Mouse (Mus musculus) midbrain, embryonic 16.5 days (tissue): ENCODE measurements around the gene Kif26b. TPM values are rescaled to one million over a fixed set of nuclear protein-coding genes. Genes with fewer than 3 reads are reported as not detected.

Experiments
- ATAC-seq: fragments of 200-750 bp; cut with Nextera tagmentation; 2 replicates; pipeline ENCODE4 v1.8.0; 2017; ENCODE audit warnings: moderate TSS enrichment
- H3K27ac ChIP-seq: fragments of 300-500 bp; sonication (generic); 2 replicates; pipeline ENCODE4 v1.5.1; 2014; ENCODE audit warnings: mild to moderate bottlenecking, low read length, mixed read lengths
- H3K27me3 ChIP-seq: fragments of 300-500 bp; sonication (generic); 2 replicates; pipeline ENCODE4 v1.6.1; 2014; ENCODE audit warnings: low read depth, low read length, mixed read lengths; ENCODE audit not compliant: control insufficient read depth, insufficient read depth
- H3K36me3 ChIP-seq: fragments of 300-500 bp; sonication (generic); 2 replicates; pipeline ENCODE4 v1.6.1; 2014; ENCODE audit warnings: mild to moderate bottlenecking, low read length, moderate library complexity, mixed read lengths; ENCODE audit not compliant: control insufficient read depth, insufficient read depth
- H3K4me1 ChIP-seq: fragments of 300-500 bp; sonication (generic); 2 replicates; pipeline ENCODE4 v1.6.1; 2014; ENCODE audit warnings: mild to moderate bottlenecking, low read length, mixed read lengths; ENCODE audit not compliant: control insufficient read depth, insufficient read depth
- H3K4me2 ChIP-seq: fragments of 300-500 bp; sonication (generic); 2 replicates; pipeline ENCODE4 v1.6.1; 2014; ENCODE audit warnings: mild to moderate bottlenecking, low read length, mixed read lengths
- H3K4me3 ChIP-seq: fragments of 300-500 bp; sonication (generic); 2 replicates; pipeline ENCODE4 v1.5.1; 2014; ENCODE audit warnings: low read depth, mild to moderate bottlenecking, low read length, moderate library complexity, mixed read lengths
- H3K9ac ChIP-seq: fragments of 300-500 bp; sonication (generic); 2 replicates; pipeline ENCODE4 v1.6.1; 2014; ENCODE audit warnings: low read depth, low read length, mixed read lengths
- H3K9me3 ChIP-seq: fragments of 300-500 bp; sonication (generic); replicated peaks from 2 replicates; pipeline ENCODE4 v1.6.1; 2014; ENCODE audit warnings: mild to moderate bottlenecking, low read length, mixed read lengths; ENCODE audit not compliant: control insufficient read depth, poor library complexity, severe bottlenecking
- WGBS: fragments of 180-500 bp; shearing (Covaris S2); extraction: QIAGEN DNeasy Blood & Tissue Kit; methylation state at CpG from one replicate; pipeline ENCODE4 v1.1.7; 2014; 5-methylcytosine and 5-hydroxymethylcytosine counted together
- polyA plus RNA-seq: library from polyadenylated mRNA; unstranded; fragments of >200 nt; fragmentation: Nextera tagmentation; extraction: Ambion mirVana; gene quantifications from 2 replicates; pipeline ENCODE4 v1.2.1, GENCODE M21; 2015

The Kif26b gene
- polyA plus RNA-seq, 1 experiment from 2014 or later = 8.1 TPM

DNA sequence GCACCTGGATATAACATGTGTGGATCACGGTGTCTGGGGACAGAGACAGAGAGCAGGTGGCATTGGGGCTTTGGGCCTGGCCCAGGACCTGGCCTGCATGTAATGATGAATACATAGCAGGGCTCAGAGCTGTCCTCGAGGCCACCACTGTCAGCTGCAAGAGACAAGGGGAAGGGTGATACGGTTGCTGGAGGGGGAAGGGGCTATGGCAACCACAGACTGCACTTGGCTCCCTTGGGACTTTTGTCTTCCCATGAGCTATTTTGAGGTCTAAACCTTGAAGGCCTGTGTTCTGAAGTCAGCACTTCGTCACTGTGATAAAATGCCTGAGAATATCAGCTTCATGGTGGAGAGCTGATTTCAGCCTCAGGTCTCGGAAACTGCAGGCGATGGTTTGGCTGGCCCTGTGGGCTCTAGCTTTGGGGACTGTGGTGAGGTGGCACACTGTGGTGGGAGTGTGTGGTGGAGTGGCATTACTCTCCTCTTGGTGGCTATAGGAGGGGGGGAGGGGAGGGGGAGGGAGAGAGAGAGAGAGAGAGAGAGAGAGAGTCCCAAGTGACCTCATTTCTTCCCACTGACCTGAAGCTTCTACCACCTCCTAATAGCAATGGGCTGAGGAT, 23.5 kb downstream of the Kif26b start:
- Histone ChIP-seq H3K27me3 (no peaks in the 10 kb centered on the region), H3K4me1 (peaks cover 12% of the 10 kb centered on the region; the same call in 1 of the 2 replicates)

DNA sequence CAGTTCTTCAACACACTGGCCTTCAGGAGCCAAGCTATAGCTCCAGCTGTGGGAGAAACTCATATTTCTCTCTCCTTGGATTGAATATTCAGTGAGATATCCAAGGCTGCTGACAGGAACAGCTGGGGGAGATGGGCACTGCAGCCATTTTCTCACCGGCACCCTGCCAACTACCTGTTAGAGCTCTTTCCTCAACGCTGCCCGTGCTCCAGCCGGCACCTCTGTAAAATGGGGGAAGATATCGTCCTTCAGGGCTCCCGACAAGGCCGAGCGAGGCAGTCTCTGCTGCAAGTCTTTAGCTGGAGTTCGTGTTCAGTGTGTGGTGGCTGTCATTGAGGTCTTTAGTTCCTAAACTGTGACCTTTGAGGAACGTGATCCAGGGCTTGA, 24.0 kb downstream of the Kif26b start:
- WGBS = 68% methylated on average over 10 of the region's 10 CpGs
- Histone ChIP-seq H3K36me3 (no peaks in the 10 kb centered on the region), H3K9ac (no peak overlapping the region), H3K4me1 (peaks cover 12% of the 10 kb centered on the region; the same call in 1 of the 2 replicates), H3K27me3 (no peaks in the 10 kb centered on the region), H3K4me3 (no peak overlapping the region), H3K9me3 (no peaks in the 10 kb centered on the region), H3K27ac (no peak overlapping the region), H3K4me2 (no peak overlapping the region)
- no peak for ATAC-seq

More for the DNA sequence above, 23.5 kb downstream of the Kif26b start:
- Histone ChIP-seq H3K9me3 (no peaks in the 10 kb centered on the region), H3K9ac (no peak overlapping the region), H3K27ac (no peak overlapping the region), H3K36me3 (no peaks in the 10 kb centered on the region), H3K4me3 (no peak overlapping the region), H3K4me2 (no peak overlapping the region)
- 91% methylated on average over 6 of the region's 6 CpGs for WGBS
- no peak for ATAC-seq

GRCm38 (mm10) chr1:178556226-178556625, 27.3 kb downstream of the Kif26b start:
- no peaks in the 10 kb centered on the region; the same call in 1 of the 2 replicates for H3K9me3 ChIP-seq
- peaks cover 12% of the 10 kb centered on the region; the same call in 1 of the 2 replicates for H3K4me1 ChIP-seq
- 90% methylated on average over 8 of the region's 8 CpGs for WGBS
- H3K36me3 ChIP-seq = no peaks in the 10 kb centered on the region; the same call in 1 of the 2 replicates
- no peak overlapping the region for H3K4me2 ChIP-seq
- no peak overlapping the region for H3K27ac ChIP-seq
- H3K27me3 ChIP-seq = no peaks in the 10 kb centered on the region
- ATAC-seq = no peak
- no peak overlapping the region for H3K9ac ChIP-seq
- no peak overlapping the region for H3K4me3 ChIP-seq

DNA sequence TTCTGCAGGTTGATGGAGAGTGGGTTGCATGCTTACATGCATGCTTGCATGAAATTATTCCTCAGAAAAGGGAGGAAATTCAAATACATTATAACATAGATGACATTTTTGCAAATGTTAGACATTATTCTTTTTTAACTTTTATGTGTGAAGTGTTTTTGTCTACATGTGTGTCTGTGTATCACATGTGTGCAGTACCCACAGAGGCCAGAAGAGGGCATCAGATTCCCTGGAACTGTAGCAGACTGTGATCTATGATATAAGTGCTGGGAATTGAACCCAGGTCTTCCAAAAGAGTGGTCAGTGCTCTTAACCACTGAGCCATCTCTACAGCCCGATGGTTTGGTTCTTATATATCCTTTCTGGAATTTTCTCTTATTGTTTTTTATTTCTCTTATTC, 31.1 kb downstream of the Kif26b start:
- 100% methylated on average over 1 of the region's 1 CpGs for WGBS
- ATAC-seq = no peak
- Histone ChIP-seq H3K36me3 (no peaks in the 10 kb centered on the region; the same call in 1 of the 2 replicates), H3K27ac (no peak overlapping the region), H3K4me1 (no peaks in the 10 kb centered on the region), H3K9ac (no peak overlapping the region), H3K27me3 (no peaks in the 10 kb centered on the region), H3K4me3 (no peak overlapping the region), H3K9me3 (no peaks in the 10 kb centered on the region; the same call in 1 of the 2 replicates), H3K4me2 (no peak overlapping the region)

GRCm38 (mm10) chr1:178563834-178564233, 34.9 kb downstream of the Kif26b start:
- Histone ChIP-seq H3K4me2 (no peak overlapping the region), H3K9me3 (no peaks in the 10 kb centered on the region; the same call in 1 of the 2 replicates), H3K27me3 (no peaks in the 10 kb centered on the region), H3K36me3 (no peaks in the 10 kb centered on the region; the same call in 1 of the 2 replicates), H3K27ac (no peak overlapping the region), H3K4me3 (no peak overlapping the region), H3K9ac (no peak overlapping the region), H3K4me1 (no peaks in the 10 kb centered on the region; the same call in 1 of the 2 replicates)
- ATAC-seq = no peak
- WGBS = 85% methylated on average over 2 of the region's 2 CpGs

- no peak for ATAC-seq
- Histone ChIP-seq H3K9ac (no peak overlapping the region), H3K9me3 (no peaks in the 10 kb centered on the region; the same call in 1 of the 2 replicates), H3K27me3 (no peaks in the 10 kb centered on the region), H3K27ac (no peak overlapping the region), H3K4me1 (no peaks in the 10 kb centered on the region; the same call in 1 of the 2 replicates), H3K36me3 (no peaks in the 10 kb centered on the region; the same call in 1 of the 2 replicates), H3K4me3 (no peak overlapping the region), H3K4me2 (no peak overlapping the region)
- 71% methylated on average over 3 of the region's 4 CpGs for WGBS
Measured at GRCm38 (mm10) chr1:178564800-178565199, 35.9 kb downstream of the Kif26b start.

- H3K4me3 ChIP-seq = no peak overlapping the region
- WGBS = 74% methylated on average over 7 of the region's 7 CpGs
- H3K27me3 ChIP-seq = no peaks in the 10 kb centered on the region
- no peaks in the 10 kb centered on the region for H3K9me3 ChIP-seq
- no peaks in the 10 kb centered on the region for H3K36me3 ChIP-seq
- no peak overlapping the region for H3K27ac ChIP-seq
- H3K9ac ChIP-seq = no peak overlapping the region
- ATAC-seq = no peak
- no peaks in the 10 kb centered on the region; the same call in 1 of the 2 replicates for H3K4me1 ChIP-seq
- no peak overlapping the region for H3K4me2 ChIP-seq
Measured at GRCm38 (mm10) chr1:178568551-178569545, 39.9 kb downstream of the Kif26b start.

DNA sequence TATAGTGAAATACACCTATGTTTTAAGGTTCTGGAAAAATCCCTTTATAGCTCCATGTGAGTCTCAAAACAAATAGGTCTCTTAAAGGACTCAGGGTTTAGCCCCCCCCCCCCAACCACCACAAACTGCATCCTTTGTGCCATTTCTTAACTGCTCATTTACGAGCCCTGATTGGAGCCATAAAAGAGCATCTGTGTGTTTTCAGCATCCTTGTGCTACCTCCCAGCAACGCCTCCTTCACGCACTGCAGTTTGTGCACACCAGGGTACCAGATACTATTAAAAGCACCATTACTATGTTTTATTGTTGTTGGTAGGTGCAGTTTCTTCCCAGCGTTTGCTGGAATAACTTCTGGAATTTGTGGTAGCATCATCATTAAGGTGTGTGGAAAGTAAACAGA, 42.1 kb downstream of the Kif26b start:
- no peaks in the 10 kb centered on the region; the same call in 1 of the 2 replicates for H3K4me1 ChIP-seq
- peaks cover 3% of the 10 kb centered on the region; the same call in 1 of the 2 replicates for H3K9me3 ChIP-seq
- H3K4me3 ChIP-seq = no peak overlapping the region
- ATAC-seq = no peak
- H3K27me3 ChIP-seq = no peaks in the 10 kb centered on the region
- H3K4me2 ChIP-seq = no peak overlapping the region
- 64% methylated on average over 4 of the region's 4 CpGs for WGBS
- no peak overlapping the region for H3K27ac ChIP-seq
- H3K9ac ChIP-seq = no peak overlapping the region
- H3K36me3 ChIP-seq = no peaks in the 10 kb centered on the region
